Mouse (Mus musculus) C2C12 (cell line): ENCODE data around the gene Gdpgp1.

Experiments used
- CTCF ChIP-seq: IDR thresholded peaks from one replicate; pipeline ENCODE4 v1.5.1; 2011; ENCODE audit not compliant: control insufficient read depth, insufficient read depth, insufficient read length
- MYOG ChIP-seq: IDR thresholded peaks from one replicate; pipeline ENCODE4 v1.6.1; 2011; ENCODE audit not compliant: control insufficient read depth, insufficient read length; ENCODE audit errors: extremely low read depth
- USF1 ChIP-seq: IDR thresholded peaks from one replicate; pipeline ENCODE4 v1.6.1; 2011; ENCODE audit warnings: low read depth, mild to moderate bottlenecking, control low read depth, moderate library complexity

- TF ChIP-seq USF1 = no peak
- no peak for TF ChIP-seq CTCF
- TF ChIP-seq MYOG = no peak
Measured at GRCm38 (mm10) chr7:80283226-80283918, 50.7 kb downstream of the Gdpgp1 start.
